Mouse (Mus musculus): ENCODE results near the gene Gmppb. TPM values are rescaled to one million over a fixed set of nuclear protein-coding genes. Genes with fewer than 3 reads are reported as not detected.
"Not testable (repeated sequence)": the region's sequence is repeated elsewhere in the genome, so short reads cannot be mapped to it uniquely, and the experiment has no call there.

Gene Gmppb
- total RNA-seq (2015), result 7.4 and 11.7 TPM in 2 replicates
- 42.7 and 43.7 TPM in 2 replicates for total RNA-seq (2017)

DNA sequence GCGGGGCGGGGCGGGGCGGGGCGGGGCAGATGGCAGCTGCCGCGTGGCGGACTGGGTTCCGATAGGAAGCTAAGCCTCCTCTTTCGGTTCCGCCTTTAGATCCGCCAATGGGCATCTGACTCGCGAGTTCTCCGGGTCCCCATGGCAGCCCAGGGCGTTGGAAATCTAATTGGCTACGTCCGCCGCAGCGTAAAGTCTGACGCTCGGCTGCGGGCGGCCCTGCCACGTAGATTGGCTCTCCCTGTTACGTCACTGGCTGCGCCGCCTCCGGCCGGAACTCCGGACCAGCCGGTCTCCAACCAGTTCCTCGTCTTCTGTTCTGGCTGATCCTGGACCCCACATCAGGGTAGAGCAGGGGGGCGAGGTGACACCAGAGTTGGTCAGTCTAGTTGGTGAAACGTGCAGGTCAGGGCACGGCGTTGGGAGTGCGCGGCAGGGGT, at the start of gene Gmppb:
Gmppb (plus strand) TSS at position 227 of the 440 bp plus-strand sequence.
- peak; percentile 79 for ATAC-seq (replicated peaks; ENCODE audit: poor library complexity)

DNA sequence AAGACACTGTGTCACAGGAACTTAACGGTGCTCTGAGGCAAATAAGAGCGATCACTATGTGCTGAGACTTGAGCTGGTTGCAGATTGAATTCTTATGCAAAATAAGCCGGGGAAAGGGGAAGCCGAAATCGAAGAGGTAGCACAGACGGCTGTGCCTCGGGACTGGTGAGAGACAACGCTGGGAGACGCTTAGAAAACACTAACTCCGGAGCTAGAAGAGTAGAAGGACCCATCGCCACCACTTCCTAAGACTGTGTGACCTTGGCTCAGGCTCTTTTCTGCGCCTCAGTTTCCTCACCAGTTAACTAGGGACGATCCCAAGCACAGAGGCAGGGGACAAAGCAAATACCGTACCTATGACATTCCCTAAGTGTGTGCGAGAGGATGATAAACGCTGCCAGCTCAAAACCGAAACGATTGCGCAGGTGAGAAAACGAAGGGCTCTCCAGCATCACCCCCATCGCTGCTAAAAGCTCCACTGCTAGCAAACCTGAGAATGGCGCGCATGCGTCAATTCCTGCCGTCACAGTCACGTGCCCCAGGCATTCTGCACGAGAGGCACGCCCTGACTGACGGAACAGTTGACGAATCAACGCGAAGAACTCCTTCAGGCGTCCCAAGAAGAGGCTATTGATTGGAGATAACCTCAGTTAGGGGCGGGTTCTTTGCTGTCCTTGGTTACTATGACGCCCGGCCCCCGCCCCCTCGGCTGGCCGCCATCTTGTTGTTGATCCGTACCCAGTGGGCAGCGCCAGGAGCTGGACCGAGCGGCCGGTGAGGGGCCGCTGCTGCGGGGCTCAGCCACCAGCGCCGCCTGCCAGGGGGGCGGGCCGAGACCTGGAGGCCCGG, 46.9 kb upstream of the Gmppb start, which contains the start of gene Ip6k1:
Ip6k1 (plus strand) TSS at position 580 of the 849 bp plus-strand sequence.
- ATAC-seq (replicated peaks; ENCODE audit: poor library complexity), result peak; percentile 99

DNA sequence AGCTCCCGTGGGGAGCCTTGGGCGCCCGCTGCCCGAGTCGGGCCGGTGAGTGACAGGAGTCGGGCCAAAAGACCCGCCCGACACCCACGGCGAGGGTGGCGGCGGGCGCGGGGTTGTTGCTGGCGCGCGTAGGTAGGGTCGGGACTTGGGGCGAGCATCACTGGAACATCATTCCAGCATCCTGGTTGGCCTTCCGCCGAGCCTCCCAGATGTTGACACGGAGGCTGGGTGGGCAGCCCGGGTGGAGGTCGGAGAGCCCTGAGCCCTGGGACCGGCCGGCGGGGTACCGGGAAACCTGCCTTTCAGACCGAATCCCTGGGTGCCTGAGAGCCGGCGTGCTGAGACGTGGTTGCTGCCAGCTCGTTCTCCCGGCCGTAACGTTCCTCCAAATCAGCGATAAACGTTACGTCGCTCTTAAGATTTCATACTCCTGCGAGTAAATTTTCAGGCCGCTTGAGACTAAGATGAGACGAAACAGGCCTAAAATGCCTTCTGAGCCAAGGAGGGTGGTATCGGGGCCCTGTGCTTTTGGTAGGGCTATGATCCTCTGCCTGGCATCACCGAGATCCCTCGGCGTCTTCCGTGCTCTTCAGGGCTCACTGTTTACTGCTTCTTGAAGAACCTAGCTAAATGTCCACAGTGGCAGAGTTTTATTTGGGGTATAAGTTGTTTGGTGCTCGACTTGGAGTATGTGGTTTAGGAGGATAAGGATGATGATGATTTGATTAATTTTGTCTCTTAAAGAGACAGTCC, 46.1 kb upstream of the Gmppb start:
- ATAC-seq (replicated peaks; ENCODE audit: poor library complexity), result 0 out of 2 replicates have a peak, but pooled peaks have one; percentile 5

DNA sequence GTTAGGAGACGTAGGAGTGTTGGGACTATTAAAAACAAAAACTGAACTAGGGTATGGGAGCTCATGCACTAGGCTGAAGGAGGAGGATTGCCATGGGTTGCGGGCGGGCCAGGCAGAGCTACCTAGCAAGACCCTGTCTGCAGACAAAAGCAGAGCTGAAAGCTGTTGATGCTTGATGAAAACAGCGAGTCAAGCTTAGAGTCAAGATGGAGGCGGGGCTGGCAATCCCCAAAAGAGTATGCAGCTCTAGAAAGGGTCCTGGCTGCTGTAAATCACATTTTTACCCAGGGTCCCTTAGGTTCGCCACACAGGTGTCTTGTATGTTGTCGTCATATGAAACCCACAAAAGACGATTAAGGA, 45.5 kb upstream of the Gmppb start:
- no peak for ATAC-seq (replicated peaks; ENCODE audit: poor library complexity)

DNA sequence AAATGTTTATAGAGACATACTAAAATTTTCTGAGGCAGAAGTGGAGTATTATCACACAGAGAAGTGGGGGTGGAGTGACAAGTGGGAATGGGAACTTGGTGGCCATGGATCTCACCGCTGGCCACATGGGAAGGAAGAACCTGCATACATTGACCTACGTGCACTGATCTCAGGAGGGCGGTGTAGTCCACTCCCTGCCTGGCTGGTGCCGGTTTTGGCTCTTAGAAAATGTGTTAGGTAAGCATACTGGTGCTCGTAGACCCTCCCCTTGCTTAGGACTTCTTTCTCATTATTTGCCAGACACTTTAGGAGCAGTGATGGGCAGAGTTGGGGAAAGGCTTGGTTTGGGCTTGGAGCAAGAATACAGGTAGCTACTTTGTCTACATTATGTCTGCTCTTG, 41.0 kb upstream of the Gmppb start:
- ATAC-seq (replicated peaks; ENCODE audit: poor library complexity), result no peak

DNA sequence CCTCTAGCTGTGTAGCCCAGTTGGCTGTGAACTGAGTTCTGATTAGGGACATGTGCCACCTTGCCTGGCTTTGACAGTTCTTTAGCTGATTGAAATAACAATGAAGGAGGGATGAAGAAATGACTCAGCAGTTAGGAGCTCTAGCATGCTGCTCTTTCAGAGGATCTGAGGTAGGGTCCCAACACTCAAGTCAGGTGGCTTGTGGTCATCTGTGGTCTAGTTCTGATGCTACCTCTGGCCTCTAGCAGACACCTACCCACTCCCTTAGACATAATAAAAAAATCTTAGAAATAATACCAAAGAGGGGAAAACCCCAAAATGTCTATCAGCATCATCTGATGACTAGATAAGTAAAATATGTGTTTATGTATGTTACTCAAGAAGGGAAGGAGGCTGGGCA, 38.7 kb upstream of the Gmppb start:
- ATAC-seq (replicated peaks; ENCODE audit: poor library complexity), result peak; percentile 39; the same call in 1 of the 2 replicates

DNA sequence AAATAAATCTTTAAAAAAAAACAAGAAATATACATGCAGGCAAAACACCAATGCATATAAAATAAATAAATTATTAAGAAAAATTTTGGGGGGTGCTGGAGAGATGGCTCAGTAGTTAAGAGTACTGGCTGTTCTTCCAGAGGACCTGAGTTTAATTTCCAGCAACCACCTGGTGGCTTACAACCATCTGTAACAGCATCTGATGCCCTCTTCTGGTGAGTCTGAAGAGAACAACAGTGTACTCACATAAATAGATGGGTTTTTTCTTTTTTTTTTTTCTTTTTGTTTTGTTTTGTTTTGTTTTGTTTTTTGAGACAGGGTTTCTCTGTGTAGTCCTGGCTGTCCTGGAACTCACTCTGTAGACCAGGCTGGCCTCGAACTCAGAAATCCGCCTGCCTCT, 35.5 kb upstream of the Gmppb start:
- not testable (repeated sequence) for ATAC-seq (replicated peaks; ENCODE audit: poor library complexity)

DNA sequence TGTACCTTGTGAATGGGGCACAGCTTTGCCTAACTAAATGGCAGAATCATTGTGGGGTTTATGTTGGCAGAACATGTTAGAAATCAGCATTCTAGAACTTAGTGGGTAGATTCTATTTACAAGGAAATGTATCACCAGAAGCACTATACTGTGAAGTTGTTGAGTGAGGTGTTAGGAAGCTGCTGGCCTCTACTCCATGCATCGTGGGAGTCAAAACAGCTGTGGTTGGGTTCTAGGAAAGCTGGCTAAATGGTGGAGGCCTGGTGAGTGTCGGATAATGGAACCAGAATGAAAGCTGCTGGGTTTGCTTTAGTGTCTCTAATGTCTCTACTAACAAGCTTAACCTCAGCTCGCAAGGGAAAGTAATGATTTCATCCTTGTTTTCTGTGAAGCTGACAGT, 31.9 kb upstream of the Gmppb start:
- ATAC-seq (replicated peaks; ENCODE audit: poor library complexity), result no peak

DNA sequence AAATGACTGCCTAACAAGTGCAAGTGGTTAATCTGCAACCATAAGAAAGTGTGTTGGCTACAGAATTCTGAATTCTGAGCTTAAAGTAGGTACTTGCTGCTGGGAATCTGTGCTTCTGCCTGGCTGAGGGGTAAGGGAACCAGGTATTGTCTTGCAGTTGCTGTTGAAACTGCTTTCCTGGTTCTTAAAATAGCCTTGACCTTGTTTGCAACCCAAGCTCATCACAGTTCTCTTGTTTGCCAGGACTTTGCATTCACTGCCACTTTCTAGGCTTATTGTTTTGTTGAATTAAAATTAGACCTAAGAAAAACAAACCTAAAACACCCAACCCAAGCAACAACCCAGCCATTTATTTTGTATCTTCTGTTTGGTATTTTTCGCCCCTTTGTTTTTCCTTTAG, 28.3 kb upstream of the Gmppb start:
- no peak for ATAC-seq (replicated peaks; ENCODE audit: poor library complexity)

DNA sequence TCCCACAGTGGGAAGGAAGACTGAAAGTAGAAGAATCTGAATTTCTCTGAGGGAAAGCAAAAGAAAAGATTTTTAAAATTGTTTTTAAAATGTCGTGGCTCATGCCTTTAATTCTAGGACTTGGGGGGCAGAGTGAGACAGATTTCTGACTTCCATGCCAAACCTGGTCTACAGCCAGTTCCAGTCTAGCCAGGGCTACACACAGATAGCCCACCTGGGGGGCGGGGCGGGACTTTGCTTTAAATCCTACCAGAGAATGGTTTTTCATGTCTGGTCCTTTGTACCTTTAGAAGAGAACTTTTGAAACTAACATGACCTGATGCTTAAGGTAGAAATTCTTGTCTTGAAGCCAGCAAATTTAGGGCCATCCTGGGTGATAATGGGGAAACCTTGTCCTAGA, 25.8 kb upstream of the Gmppb start:
- ATAC-seq (replicated peaks; ENCODE audit: poor library complexity), result no peak

DNA sequence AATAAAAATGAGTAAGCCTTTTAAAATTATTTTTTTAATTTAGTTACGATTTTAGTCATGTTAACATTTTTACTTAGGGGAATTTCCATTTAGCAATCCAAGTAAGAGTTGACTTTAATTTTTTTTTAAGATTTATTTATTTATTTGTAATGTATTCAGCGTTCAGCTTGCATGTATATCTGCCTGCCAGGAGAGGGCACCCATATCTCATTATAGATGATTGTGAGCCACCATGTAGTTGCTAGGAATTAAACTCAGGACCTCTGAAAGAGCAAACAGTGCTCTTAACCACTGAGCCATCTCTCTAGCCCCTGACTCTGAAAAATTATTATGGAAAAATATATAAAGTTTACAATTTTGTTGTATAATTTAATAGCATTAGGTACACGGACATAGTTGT, 22.5 kb upstream of the Gmppb start:
- ATAC-seq (replicated peaks; ENCODE audit: poor library complexity), result no peak

DNA sequence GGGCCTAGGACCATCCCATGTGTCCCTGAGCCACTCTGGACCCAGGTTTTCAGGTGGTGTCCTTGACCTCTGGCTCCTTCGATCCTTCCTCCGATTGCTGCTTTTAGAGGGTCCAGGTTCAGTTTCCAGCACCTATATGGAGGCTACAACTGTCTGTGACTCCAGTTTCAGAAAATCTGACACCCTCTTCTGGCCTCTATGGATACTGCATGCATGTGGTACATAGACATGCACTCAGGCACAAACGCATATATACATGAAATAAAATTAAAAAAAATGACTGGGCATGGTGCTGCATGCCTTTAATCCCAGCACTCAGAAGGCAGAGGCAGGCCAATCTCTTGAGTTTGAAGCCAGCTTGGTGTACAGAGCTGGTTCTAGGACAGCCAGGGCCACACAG, 21.2 kb upstream of the Gmppb start:
- no peak for ATAC-seq (replicated peaks; ENCODE audit: poor library complexity)

DNA sequence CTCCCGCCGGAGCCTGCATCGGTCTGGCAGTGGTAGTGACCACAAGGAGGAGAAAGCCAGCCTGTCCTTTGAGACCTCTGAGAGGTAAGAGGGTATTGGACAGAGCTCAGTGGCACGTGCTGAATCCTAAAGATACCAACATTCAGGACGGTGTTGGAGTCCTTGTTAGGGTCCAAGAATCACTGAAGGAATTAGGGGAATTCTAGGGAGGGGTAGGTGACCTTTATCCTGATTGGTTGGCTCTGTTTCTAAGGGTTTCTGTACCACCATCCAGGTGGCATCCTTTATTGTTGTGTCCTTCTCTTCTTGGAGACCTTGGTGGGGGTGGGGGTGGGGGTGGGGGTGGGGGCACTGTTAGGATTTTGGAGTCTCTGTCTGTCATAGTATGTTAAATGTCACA, 16.9 kb upstream of the Gmppb start:
- no peak for ATAC-seq (replicated peaks; ENCODE audit: poor library complexity)

DNA sequence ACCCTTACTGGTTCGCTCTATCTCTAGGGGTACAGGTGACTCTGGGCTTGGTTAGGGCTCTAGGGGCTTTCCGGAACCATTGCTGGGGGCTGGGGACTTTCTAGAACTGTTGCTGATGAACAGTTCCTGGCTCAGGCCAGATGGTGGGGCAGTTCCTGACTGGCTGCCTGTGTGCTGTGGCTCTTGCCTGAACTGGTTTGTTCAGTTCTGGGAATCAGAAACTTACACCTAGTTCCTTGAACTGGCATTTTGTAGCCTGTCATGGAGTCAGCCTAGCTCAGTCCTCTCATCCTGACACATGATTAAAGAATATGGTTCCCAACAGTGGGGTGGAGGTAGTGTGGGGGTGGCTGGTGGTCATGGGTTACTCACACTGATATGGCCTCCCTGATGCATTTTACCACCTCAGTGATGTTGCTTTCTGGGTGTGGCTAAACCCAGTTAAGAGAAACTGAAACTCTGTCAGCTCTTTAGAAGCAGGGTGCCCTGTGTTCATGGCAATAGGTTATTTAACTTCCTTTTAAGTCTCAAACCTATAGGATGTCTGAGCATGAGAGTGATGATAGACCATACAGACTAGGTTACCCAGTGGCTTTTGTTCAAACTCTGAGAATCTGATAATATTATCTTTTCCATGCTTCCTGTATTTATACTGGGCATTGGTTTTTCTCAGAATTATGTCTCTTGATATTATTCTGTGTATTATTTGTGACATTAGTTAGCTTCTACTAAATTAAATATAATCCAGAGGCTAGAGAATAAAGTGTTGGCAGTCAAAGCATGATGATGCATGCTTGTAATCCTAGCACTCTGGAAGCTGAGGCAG, 13.5 kb upstream of the Gmppb start:
- peak; percentile 60 for ATAC-seq (replicated peaks; ENCODE audit: poor library complexity)

DNA sequence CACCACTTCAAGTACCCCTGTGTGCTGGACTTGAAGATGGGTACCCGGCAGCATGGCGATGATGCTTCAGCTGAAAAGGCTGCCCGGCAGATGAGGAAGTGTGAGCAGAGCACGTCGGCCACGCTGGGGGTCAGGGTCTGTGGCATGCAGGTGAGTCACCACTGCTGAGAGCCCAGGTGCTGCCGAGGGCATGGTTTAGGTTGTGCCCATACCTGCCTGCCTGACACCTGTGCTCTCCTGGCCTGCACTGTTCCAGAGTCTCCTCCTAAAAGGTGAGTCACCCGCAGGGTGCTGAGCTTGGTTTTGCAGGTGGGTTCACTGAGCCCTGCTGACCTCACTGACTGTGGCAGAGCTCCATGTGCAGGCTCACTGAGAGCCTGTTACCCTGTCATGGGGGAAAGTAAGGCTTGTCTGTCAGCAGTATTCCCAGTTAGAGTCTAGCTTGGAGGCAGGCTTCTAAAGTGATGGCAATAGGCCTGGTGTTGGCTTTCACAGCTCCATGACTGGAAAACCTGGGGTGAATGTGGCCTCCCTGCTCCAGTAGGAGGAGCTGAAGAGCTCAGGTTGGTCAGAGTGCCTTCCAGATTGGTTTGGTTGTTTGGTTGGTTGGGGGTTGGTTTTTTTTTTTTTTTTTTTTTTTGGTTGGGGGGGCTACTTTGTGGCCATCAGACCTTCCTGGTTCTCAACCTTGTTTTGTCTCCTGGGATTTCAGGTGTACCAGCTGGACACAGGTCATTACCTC, 4.1 kb upstream of the Gmppb start:
- no peak for ATAC-seq (replicated peaks; ENCODE audit: poor library complexity)

DNA sequence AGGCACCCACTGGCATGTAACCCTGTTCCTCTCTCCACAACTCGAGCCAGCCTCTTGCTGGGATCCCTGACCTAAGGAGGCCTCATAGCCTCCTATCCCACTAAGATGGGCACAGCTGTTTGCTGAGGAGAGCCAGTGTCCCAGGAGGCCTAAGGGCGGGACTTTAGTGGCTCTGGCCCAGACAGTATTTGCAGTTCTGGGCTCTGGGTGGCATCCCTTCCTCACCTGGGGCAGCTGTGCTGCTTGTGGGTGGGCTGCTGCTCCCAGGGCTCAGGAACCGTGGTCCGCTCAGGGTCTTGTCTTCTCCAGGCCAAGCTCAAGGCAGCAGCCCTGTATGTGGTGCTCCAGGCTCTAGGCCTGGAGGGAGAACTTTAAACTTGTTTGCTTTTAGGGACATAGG, 2.5 kb upstream of the Gmppb start:
- no peak for ATAC-seq (replicated peaks; ENCODE audit: poor library complexity)

DNA sequence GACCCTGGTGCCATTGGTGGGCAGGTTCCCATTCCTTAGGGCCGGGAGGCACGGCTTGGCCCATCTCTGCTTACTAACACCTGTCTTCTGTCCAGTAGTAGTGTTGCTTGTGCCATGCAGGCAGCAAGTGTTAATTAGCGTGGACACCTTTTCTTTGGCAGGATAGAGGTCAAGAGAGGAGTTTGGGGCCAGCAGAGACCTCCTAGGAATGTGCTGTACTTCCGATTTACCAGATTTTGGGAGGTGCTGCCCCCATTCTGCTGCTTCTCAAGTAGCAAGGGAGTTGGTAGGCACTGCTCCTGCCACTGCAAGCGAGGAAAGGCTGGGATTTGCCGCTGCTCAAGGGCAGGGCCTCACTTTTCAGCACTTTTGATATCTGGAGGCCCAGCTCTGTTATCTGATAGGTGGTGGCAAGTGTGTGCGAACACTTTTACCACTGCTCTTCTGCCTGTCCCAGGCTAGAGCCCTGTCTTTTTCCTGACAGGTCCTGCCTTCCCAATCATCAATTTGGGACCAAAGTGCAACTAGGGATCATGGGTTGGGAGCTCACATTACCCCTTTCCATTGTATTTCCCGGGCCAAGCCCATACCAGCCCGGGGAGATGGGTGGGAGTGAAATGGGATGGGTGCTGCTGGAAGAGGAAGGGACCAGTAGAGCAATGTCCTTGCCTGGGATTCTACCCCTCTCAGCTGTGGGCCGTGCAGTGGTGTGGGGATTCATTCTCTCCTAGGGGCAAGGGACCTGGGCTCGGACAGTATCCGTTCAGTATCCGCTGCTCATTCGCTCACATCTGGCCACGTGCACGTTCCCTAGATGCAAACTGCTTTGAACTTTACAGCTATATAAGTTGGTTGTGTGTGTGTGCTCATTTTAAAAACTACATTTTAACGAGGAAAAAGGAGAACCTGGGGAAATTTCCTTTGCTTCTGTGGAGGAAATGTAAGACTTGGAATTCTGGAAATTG, 1.2 kb upstream of the Gmppb start:
- 0 out of 2 replicates have a peak, but pooled peaks have one; percentile 8 for ATAC-seq (replicated peaks; ENCODE audit: poor library complexity)

DNA sequence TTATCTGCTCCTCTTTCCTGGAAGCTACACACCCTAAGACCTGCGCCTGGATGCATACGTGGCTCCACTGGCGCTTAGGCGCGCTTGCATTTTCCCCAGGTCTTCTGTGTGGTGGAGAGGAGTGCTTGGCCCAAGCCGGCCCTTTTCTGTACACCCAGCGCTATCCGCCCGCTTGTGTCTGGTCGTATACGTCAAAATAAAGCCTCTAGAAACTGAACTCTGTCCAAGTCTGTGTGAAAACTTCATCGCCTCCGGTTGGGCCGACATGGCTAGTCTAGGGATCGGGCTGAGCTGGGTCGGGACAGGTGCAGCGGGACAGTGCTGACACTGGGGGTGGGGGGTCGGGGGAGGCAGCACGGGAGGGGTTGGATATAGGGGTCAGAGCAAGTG, 481 bp upstream of the Gmppb start:
- no peak for ATAC-seq (replicated peaks; ENCODE audit: poor library complexity)

DNA sequence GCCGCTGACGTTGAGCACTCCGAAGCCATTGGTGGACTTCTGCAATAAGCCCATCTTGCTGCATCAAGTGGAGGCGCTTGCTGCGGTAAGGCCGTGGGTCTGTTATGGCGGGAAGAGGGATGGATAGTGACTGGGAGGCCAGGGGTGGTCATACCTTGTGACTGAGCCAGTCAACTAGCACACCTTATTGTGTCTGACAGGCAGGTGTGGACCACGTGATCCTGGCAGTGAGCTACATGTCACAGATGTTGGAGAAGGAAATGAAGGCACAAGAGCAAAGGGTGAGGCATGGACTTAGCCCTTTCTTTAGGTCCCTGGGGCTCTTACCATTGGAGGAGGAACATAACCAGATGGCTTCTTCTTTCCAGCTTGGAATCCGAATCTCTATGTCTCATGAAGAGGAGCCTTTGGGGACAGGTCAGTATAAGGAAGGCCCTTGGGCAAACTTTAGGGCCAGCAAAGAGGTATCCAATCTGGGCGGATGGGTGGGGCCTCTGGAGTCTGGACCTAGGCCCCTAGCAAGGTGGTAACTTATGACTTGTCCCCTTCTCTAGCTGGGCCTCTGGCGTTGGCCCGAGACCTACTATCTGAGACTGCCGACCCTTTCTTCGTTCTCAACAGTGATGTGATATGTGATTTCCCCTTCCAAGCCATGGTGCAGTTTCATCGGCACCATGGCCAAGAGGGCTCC, 664 bp downstream of the Gmppb start:
- peak; percentile 9 for ATAC-seq (replicated peaks; ENCODE audit: poor library complexity)

Measured in megakaryocyte progenitor cell, adult 5-6 weeks (primary cell).